Mouse (Mus musculus) CH12.LX (cell line): ENCODE data around the gene Esrrb. TPM values are rescaled to one million over a fixed set of nuclear protein-coding genes. Genes with fewer than 3 reads are reported as not detected.

Experiments used
- DNase-seq: peaks from one replicate; pipeline ENCODE4 v3.0.0-alpha.2; 2013; ENCODE audit errors: extremely low read depth
- H3K27ac ChIP-seq: 2 replicates; pipeline ENCODE4 v1.5.1; 2012; ENCODE audit warnings: low read depth, mild to moderate bottlenecking, control low read depth, moderate library complexity; ENCODE audit not compliant: insufficient read depth
- H3K27me3 ChIP-seq: replicated peaks from 2 replicates; pipeline ENCODE3; 2012; ENCODE audit warnings: inconsistent platforms
- H3K36me3 ChIP-seq, 2 experiments: replicated peaks in 1 of 2; 2 replicates each; pipeline versions ENCODE3 to v1.6.1; 2012; ENCODE audit warnings: inconsistent platforms in 1 of 2, low read length in 1 of 2, mild to moderate bottlenecking in 1 of 2, mixed read lengths in 1 of 2, moderate library complexity in 1 of 2; ENCODE audit not compliant: control insufficient read depth in 1 of 2, insufficient read depth in 1 of 2
- H3K4me1 ChIP-seq, 2 experiments: 2 replicates each; pipeline ENCODE4 v1.6.1; 2012; ENCODE audit warnings: inconsistent platforms in 1 of 2, moderate library complexity in 1 of 2; ENCODE audit not compliant: insufficient read depth in 2 of 2, control insufficient read depth in 1 of 2
- H3K4me2 ChIP-seq: 2 replicates; pipeline ENCODE4 v1.6.1; 2012; ENCODE audit warnings: low read depth, mild to moderate bottlenecking, control low read depth; ENCODE audit not compliant: poor library complexity, insufficient read depth, severe bottlenecking
- H3K4me3 ChIP-seq, 3 experiments: fragments of 150-350 bp in 1 of 3; sonication (generic) in 1 of 3; replicated peaks in 1 of 3; 2 replicates each; pipeline versions ENCODE3 to v1.5.1; 2011 to 2012; ENCODE audit warnings: low read depth in 2 of 3, low read length in 2 of 3, mild to moderate bottlenecking in 2 of 3, moderate library complexity in 2 of 3, control low read depth in 1 of 3, improper control_type of control experiment in 1 of 3, inconsistent platforms in 1 of 3, mixed read lengths in 1 of 3; ENCODE audit not compliant: poor library complexity in 1 of 3
- H3K79me2 ChIP-seq: replicated peaks from 2 replicates; pipeline ENCODE4 v1.6.1; 2012; ENCODE audit warnings: mild to moderate bottlenecking, moderate library complexity; ENCODE audit not compliant: control insufficient read depth, poor library complexity, insufficient read depth, severe bottlenecking; ENCODE audit errors: extremely low read depth
- H3K9ac ChIP-seq: 2 replicates; pipeline ENCODE4 v1.6.1; 2012; ENCODE audit warnings: low read depth, mild to moderate bottlenecking, control low read depth, moderate library complexity; ENCODE audit not compliant: insufficient read depth
- H3K9me3 ChIP-seq: replicated peaks from 2 replicates; pipeline ENCODE3; 2012; ENCODE audit warnings: low read length, inconsistent platforms, mixed read lengths
- CHD1 ChIP-seq: IDR thresholded peaks from 2 replicates; pipeline ENCODE4 v1.6.1; 2012; ENCODE audit warnings: low read depth, low read length, improper control_type of control experiment, inconsistent platforms
- CHD2 ChIP-seq: IDR thresholded peaks from 2 replicates; pipeline ENCODE4 v1.6.1; 2011; ENCODE audit warnings: low read length, improper control_type of control experiment
- CTCF ChIP-seq, 2 experiments: IDR thresholded peaks in 1 of 2; conservative IDR thresholded peaks in 1 of 2; 2 replicates each; pipeline ENCODE4 v1.5.1; 2011 to 2012; ENCODE audit warnings: low read depth in 2 of 2, low read length in 2 of 2, improper control_type of control experiment in 1 of 2, inconsistent platforms in 1 of 2, mild to moderate bottlenecking in 1 of 2, moderate library complexity in 1 of 2
- E2F4 ChIP-seq: IDR thresholded peaks from 2 replicates; pipeline ENCODE4 v1.6.1; 2011; ENCODE audit warnings: low read depth, low read length, improper control_type of control experiment; ENCODE audit not compliant: insufficient replicate concordance
- ELF1 ChIP-seq: IDR thresholded peaks from 2 replicates; pipeline ENCODE4 v1.6.1; 2014; ENCODE audit warnings: low read depth, mild to moderate bottlenecking, inconsistent platforms, low read length, improper control_type of control experiment
- ETS1 ChIP-seq: conservative IDR thresholded peaks from 2 replicates; pipeline ENCODE4 v1.6.1; 2012; ENCODE audit warnings: low read depth, mild to moderate bottlenecking, inconsistent platforms, low read length, improper control_type of control experiment, moderate library complexity
- GABPA ChIP-seq: IDR thresholded peaks from 2 replicates; pipeline ENCODE4 v1.6.1; 2012; ENCODE audit warnings: low read depth, low read length, improper control_type of control experiment, inconsistent platforms; ENCODE audit not compliant: insufficient replicate concordance
- HCFC1 ChIP-seq: IDR thresholded peaks from 2 replicates; pipeline ENCODE4 v1.6.1; 2012; ENCODE audit warnings: low read depth, mild to moderate bottlenecking, inconsistent platforms, low read length, improper control_type of control experiment
- IRF4 ChIP-seq: IDR thresholded peaks from 2 replicates; pipeline ENCODE4 v1.6.1; 2014; ENCODE audit warnings: low read depth, mild to moderate bottlenecking, inconsistent platforms, low read length, improper control_type of control experiment
- JUN ChIP-seq: IDR thresholded peaks from 2 replicates; pipeline ENCODE4 v1.6.1; 2011; ENCODE audit warnings: low read depth, mild to moderate bottlenecking, low read length, improper control_type of control experiment, moderate library complexity; ENCODE audit not compliant: insufficient read depth
- JUND ChIP-seq: conservative IDR thresholded peaks from 2 replicates; pipeline ENCODE4 v1.6.1; 2011; ENCODE audit warnings: low read depth, low read length, improper control_type of control experiment
- MAX ChIP-seq: IDR thresholded peaks from 2 replicates; pipeline ENCODE4 v1.6.1; 2011; ENCODE audit warnings: low read length, improper control_type of control experiment
- MAZ ChIP-seq: IDR thresholded peaks from 2 replicates; pipeline ENCODE4 v1.6.1; 2012; ENCODE audit warnings: low read depth, mild to moderate bottlenecking, inconsistent platforms, low read length, improper control_type of control experiment, moderate library complexity
- MEF2A ChIP-seq: IDR thresholded peaks from 2 replicates; pipeline ENCODE4 v1.6.1; 2014; ENCODE audit warnings: low read depth, mild to moderate bottlenecking, inconsistent platforms, low read length, improper control_type of control experiment, borderline replicate concordance
- MYC ChIP-seq: IDR thresholded peaks from 2 replicates; pipeline ENCODE4 v1.6.1; 2011; ENCODE audit warnings: low read depth, mild to moderate bottlenecking, improper control_type of control experiment, low read length
- RAD21 ChIP-seq: IDR thresholded peaks from 2 replicates; pipeline ENCODE4 v1.6.1; 2011; ENCODE audit warnings: low read depth, mild to moderate bottlenecking, low read length, improper control_type of control experiment, moderate library complexity
- RCOR1 ChIP-seq: conservative IDR thresholded peaks from 2 replicates; pipeline ENCODE4 v1.6.1; 2012; ENCODE audit warnings: low read depth, mild to moderate bottlenecking, inconsistent platforms, low read length, improper control_type of control experiment
- SIN3A ChIP-seq: IDR thresholded peaks from 2 replicates; pipeline ENCODE4 v1.6.1; 2012; ENCODE audit warnings: low read length, improper control_type of control experiment, inconsistent platforms
- TBP ChIP-seq: conservative IDR thresholded peaks from 2 replicates; pipeline ENCODE4 v1.6.1; 2011; ENCODE audit warnings: low read depth, low read length, improper control_type of control experiment
- TCF12 ChIP-seq: IDR thresholded peaks from 2 replicates; pipeline ENCODE4 v1.6.1; 2014; ENCODE audit warnings: low read depth, mild to moderate bottlenecking, inconsistent platforms, low read length, improper control_type of control experiment
- UBTF ChIP-seq: IDR thresholded peaks from 2 replicates; pipeline ENCODE4 v1.6.1; 2012; ENCODE audit warnings: low read depth, mild to moderate bottlenecking, inconsistent platforms, low read length, improper control_type of control experiment, moderate library complexity
- ZC3H11A ChIP-seq: IDR thresholded peaks from 2 replicates; pipeline ENCODE4 v1.6.1; 2012; ENCODE audit warnings: low read depth, mild to moderate bottlenecking, inconsistent platforms, low read length, improper control_type of control experiment
- dilution Hi-C: fragments of 300-500 bp; cut with MboI; formaldehyde crosslinking; loops from 2 replicates; pipeline ENCODE4 v1.14.3; 2020; ENCODE audit warnings: low sequenced_read_pairs; ENCODE audit not compliant: extremely low pct_unique_long_range_greater_than_20kb, extremely low pct_ligation_motif_present
- in situ Hi-C: fragments of 300-500 bp; cut with MboI; formaldehyde crosslinking; loops from 3 replicates; pipeline ENCODE4 v1.14.3; 2019; ENCODE audit warnings: low sequenced_read_pairs, low pct_ligation_motif_present, low pct_unique_long_range_greater_than_20kb, mixed read lengths
- polyA plus RNA-seq: library from polyadenylated mRNA; unstranded; fragments of >175 nt; gene quantifications from 2 replicates; pipeline ENCODE4 v1.2.1, GENCODE M21; 2012; ENCODE audit warnings: low read depth; ENCODE audit not compliant: insufficient read length
- total RNA-seq, 2 experiments: library from RNA; depleted of rRNA; stranded (reverse); fragments of 300-350 nt in 1 of 2; fragments of >200 nt in 1 of 2; gene quantifications; 2 replicates each; pipeline ENCODE4 v1.2.3; 2012 to 2014

The Esrrb gene
- total and polyA plus RNA-seq, 3 experiments = not detected

DNA sequence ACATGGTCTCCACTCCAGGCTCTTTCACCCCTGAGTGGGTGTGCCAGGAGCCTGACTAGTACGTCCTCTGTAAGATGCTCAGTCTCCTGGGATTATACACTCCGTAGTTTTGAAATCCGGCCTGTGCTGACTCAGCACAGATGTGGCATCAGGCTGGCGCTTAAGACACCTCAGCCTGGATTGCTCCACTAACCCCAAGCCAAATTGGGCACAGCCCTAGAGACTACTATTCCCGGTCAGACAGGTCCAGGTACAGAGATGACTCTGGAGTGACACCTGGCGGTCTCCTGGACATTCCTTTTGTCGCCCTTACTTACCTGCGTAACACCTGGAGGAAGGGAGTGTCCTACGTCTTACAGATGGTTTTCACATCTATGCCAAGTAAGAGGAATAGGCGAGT lies 146.8 kb downstream of the Esrrb start:
- Histone ChIP-seq H3K9ac (no peak overlapping the region), H3K36me3 (no peaks in the 10 kb centered on the region), H3K4me2 (no peak overlapping the region), H3K4me1 (peaks cover 0 to 5% of the 10 kb centered on the region in 2 experiments; a peak in 2 of 4 replicates), H3K27ac (no peak overlapping the region), H3K79me2 (no peaks in the 10 kb centered on the region), H3K4me3 (no peak overlapping the region), H3K9me3 (no peaks in the 10 kb centered on the region), H3K27me3 (peaks cover 94% of the 10 kb centered on the region)
- no peak for DNase-seq
- no peak for TF ChIP-seq ETS1
- no peak for TF ChIP-seq E2F4
- TF ChIP-seq MYC = no peak
- no peak for TF ChIP-seq TCF12
- no peak for TF ChIP-seq CHD2
- TF ChIP-seq MAX = no peak
- no peak for TF ChIP-seq HCFC1
- no peak for TF ChIP-seq RCOR1
- TF ChIP-seq CHD1 = no peak
- in situ Hi-C loops = no loop called here
- dilution Hi-C loops = no loop called here

DNA sequence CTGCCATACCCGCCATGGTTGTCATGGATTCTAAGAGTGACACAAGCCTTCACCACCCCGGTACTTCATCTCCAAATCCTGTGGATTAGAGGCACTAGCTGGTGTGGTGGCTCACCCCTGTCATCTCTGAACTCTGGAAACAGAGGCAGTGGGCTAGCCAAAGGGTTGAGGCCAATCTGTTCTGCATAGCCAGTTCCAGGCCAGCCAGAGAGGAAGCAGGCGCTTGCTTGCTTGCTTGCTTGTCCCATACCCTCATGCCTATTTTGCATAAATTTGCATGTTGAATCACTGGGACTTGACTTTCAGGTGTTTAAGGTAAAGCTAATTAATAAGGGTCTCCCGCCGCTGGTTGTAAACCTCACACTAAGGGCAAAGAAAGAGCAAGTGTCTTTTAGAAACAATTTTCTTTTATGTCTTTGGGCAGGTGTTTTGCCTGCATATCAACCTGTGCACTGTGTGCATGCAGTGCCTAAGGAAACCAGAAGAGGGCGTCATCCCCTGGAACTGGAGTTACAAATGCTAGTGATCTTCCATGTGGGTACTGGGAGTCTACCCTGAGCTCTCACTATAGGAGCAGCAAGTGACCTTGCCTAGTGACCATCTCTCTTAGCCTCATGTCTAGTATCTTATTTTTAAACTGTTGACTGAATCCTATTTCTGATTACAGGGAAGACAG lies 147.5 kb downstream of the Esrrb start:
- no peak for TF ChIP-seq HCFC1
- TF ChIP-seq CTCF (conservative IDR thresholded peaks at IDR 0.05 in 1 of 2, IDR thresholded peaks at IDR 0.05 in 1 of 2; ENCODE audit: low read depth in 2 of 2, low read length in 2 of 2) = peak; percentile 11 to 40; a peak in 2 of 4 replicates
- H3K9ac ChIP-seq = no peak overlapping the region
- in situ Hi-C loops (no loop called here), dilution Hi-C loops (no loop called here)
- peaks cover 94% of the 10 kb centered on the region for H3K27me3 ChIP-seq
- peaks cover under 1% of the 10 kb centered on the region for H3K9me3 ChIP-seq
- no peak overlapping the region for H3K4me3 ChIP-seq
- H3K4me2 ChIP-seq = no peak overlapping the region
- no peaks in the 10 kb centered on the region for H3K79me2 ChIP-seq
- H3K4me1 ChIP-seq = peaks cover 0 to 5% of the 10 kb centered on the region in 2 experiments; a peak in 2 of 4 replicates
- H3K36me3 ChIP-seq = no peaks in the 10 kb centered on the region
- H3K27ac ChIP-seq = no peak overlapping the region
- DNase-seq = peak; percentile 14

DNA sequence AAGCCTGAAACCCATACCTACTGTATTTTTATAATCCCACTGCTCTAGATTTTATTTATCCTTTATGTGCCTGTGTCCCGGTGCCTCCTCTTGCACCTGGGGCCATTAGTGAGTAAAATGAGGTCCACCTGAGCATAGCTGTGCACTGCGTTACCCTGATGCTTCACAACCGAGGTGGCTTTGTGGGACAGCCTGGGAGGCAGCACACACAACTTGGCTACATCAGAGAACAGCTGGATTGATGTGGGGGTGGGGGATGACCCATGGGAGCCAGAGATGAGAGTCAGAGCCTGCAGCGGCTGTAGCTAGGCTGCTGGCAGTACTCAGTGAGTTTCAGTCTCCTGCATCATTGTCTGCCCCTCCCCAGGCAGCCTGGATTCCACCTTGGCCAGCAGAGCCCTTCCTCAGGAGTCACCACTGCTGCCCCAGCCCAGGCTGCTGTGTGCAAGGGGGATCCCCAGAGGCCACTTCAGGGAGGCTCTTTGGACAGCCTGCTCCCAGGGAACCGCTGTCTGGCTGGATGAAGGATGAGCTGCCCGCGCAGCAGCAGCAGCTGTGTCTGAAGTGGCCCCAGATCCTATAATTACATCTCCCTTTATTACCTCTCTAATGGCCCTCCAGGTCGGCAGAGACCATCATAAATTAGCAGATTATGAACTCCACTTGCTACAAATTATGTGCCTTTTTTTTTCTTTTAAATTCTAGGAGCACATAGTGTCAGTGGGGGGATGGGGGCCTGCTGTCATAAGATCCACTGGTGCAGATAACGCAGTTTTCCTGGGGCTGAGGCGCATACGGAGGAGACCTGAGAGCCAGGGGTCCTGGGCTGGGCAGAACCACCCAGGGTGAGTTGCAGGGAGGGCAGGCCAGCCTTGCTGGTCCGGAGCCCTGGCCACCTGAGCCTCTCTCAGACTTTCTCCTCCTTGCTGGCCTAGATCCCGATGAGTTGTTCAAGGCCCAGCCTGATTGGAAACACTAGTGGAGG lies 148.7 kb downstream of the Esrrb start:
- Histone ChIP-seq H3K4me1 (peaks cover 0 to 5% of the 10 kb centered on the region in 2 experiments; a peak in 2 of 4 replicates), H3K27ac (no peak overlapping the region), H3K36me3 (no peaks in the 10 kb centered on the region), H3K4me2 (no peak overlapping the region), H3K9me3 (peaks cover 2% of the 10 kb centered on the region), H3K79me2 (no peaks in the 10 kb centered on the region), H3K4me3 (no peak overlapping the region), H3K27me3 (peaks cover 95% of the 10 kb centered on the region), H3K9ac (no peak overlapping the region)
- in situ Hi-C loops = no loop called here
- dilution Hi-C loops = no loop called here
- no peak for DNase-seq
- TF ChIP-seq MEF2A (no peak), ZC3H11A (no peak), GABPA (no peak), JUND (no peak), ELF1 (no peak), UBTF (no peak), CHD2 (no peak), IRF4 (no peak), HCFC1 (no peak), SIN3A (no peak), MAZ (no peak), RAD21 (no peak), ETS1 (no peak), TBP (no peak), JUN (no peak)
